Mouse (Mus musculus): Measurements from ENCODE around the gene Sdccag8. TPM values are rescaled to one million over a fixed set of nuclear protein-coding genes. Genes with fewer than 3 reads are reported as not detected.

The Sdccag8 gene
- polyA plus RNA-seq, 1 experiment from 2014 or later: 12.1 TPM

GRCm38 (mm10) chr1:177038383-177038782 is 223.9 kb downstream of the Sdccag8 start:
- Histone ChIP-seq H3K9me3 (ENCODE audit: control insufficient read depth, low read length) (no peaks in the 10 kb centered on the region), H3K27me3 (ENCODE audit: control insufficient read depth, insufficient read depth, low read length) (no peaks in the 10 kb centered on the region), H3K4me2 (ENCODE audit: low read length) (no peak overlapping the region), H3K9ac (ENCODE audit: low read length) (no peak overlapping the region), H3K36me3 (ENCODE audit: control insufficient read depth, insufficient read depth, low read length) (no peaks in the 10 kb centered on the region), H3K4me3 (ENCODE audit: control insufficient read depth in 1 of 2, insufficient read depth in 1 of 2, low read depth in 1 of 2, low read length in 2 of 2) (no peak overlapping the region), H3K27ac (replicated peaks in 1 of 2; ENCODE audit: control insufficient read depth in 1 of 2, insufficient read depth in 1 of 2, low read depth in 2 of 2, low read length in 2 of 2) (no peak overlapping the region), H3K4me1 (ENCODE audit: control insufficient read depth in 2 of 2, insufficient read depth in 2 of 2, low read length in 2 of 2) (no peaks in the 10 kb centered on the region)
- ATAC-seq (ENCODE audit: insufficient number of reproducible peaks, insufficient read depth, low FRiP score, low read depth): no peak
- 46% methylated on average over 2 of the region's 2 CpGs for WGBS

- no peaks in the 10 kb centered on the region for H3K9me3 ChIP-seq (ENCODE audit: control insufficient read depth, low read length)
- no peak overlapping the region for H3K4me2 ChIP-seq (ENCODE audit: low read length)
- no peaks in the 10 kb centered on the region for H3K4me1 ChIP-seq (ENCODE audit: control insufficient read depth in 2 of 2, insufficient read depth in 2 of 2, low read length in 2 of 2)
- H3K36me3 ChIP-seq (ENCODE audit: control insufficient read depth, insufficient read depth, low read length): no peaks in the 10 kb centered on the region
- H3K27ac ChIP-seq (replicated peaks in 1 of 2; ENCODE audit: control insufficient read depth in 1 of 2, insufficient read depth in 1 of 2, low read depth in 2 of 2, low read length in 2 of 2): no peak overlapping the region
- ATAC-seq (ENCODE audit: insufficient number of reproducible peaks, insufficient read depth, low FRiP score, low read depth): no peak
- WGBS: 71% methylated on average over 6 of the region's 6 CpGs
- H3K27me3 ChIP-seq (ENCODE audit: control insufficient read depth, insufficient read depth, low read length): no peaks in the 10 kb centered on the region
- H3K9ac ChIP-seq (ENCODE audit: low read length): no peak overlapping the region
- no peak overlapping the region for H3K4me3 ChIP-seq (ENCODE audit: control insufficient read depth in 1 of 2, insufficient read depth in 1 of 2, low read depth in 1 of 2, low read length in 2 of 2)
Observed at GRCm38 (mm10) chr1:177039093-177039674, 224.7 kb downstream of the Sdccag8 start.

- no peaks in the 10 kb centered on the region for H3K9me3 ChIP-seq (ENCODE audit: control insufficient read depth, low read length)
- H3K9ac ChIP-seq (ENCODE audit: low read length): no peak overlapping the region
- no peak overlapping the region for H3K27ac ChIP-seq (replicated peaks in 1 of 2; ENCODE audit: control insufficient read depth in 1 of 2, insufficient read depth in 1 of 2, low read depth in 2 of 2, low read length in 2 of 2)
- H3K27me3 ChIP-seq (ENCODE audit: control insufficient read depth, insufficient read depth, low read length): no peaks in the 10 kb centered on the region
- 78% methylated on average over 4 of the region's 4 CpGs for WGBS
- no peaks in the 10 kb centered on the region for H3K36me3 ChIP-seq (ENCODE audit: control insufficient read depth, insufficient read depth, low read length)
- no peak overlapping the region for H3K4me2 ChIP-seq (ENCODE audit: low read length)
- H3K4me3 ChIP-seq (ENCODE audit: control insufficient read depth in 1 of 2, insufficient read depth in 1 of 2, low read depth in 1 of 2, low read length in 2 of 2): no peak overlapping the region
- no peaks in the 10 kb centered on the region for H3K4me1 ChIP-seq (ENCODE audit: control insufficient read depth in 2 of 2, insufficient read depth in 2 of 2, low read length in 2 of 2)
- no peak for ATAC-seq (ENCODE audit: insufficient number of reproducible peaks, insufficient read depth, low FRiP score, low read depth)
Observed at GRCm38 (mm10) chr1:177040058-177040457, 225.6 kb downstream of the Sdccag8 start.

GRCm38 (mm10) chr1:177045885-177046284 is 231.4 kb downstream of the Sdccag8 start:
- Histone ChIP-seq H3K4me3 (ENCODE audit: control insufficient read depth in 1 of 2, insufficient read depth in 1 of 2, low read depth in 1 of 2, low read length in 2 of 2) (no peak overlapping the region), H3K4me2 (ENCODE audit: low read length) (no peak overlapping the region), H3K27ac (replicated peaks in 1 of 2; ENCODE audit: control insufficient read depth in 1 of 2, insufficient read depth in 1 of 2, low read depth in 2 of 2, low read length in 2 of 2) (no peak overlapping the region), H3K36me3 (ENCODE audit: control insufficient read depth, insufficient read depth, low read length) (no peaks in the 10 kb centered on the region), H3K27me3 (ENCODE audit: control insufficient read depth, insufficient read depth, low read length) (no peaks in the 10 kb centered on the region), H3K9ac (ENCODE audit: low read length) (no peak overlapping the region), H3K9me3 (ENCODE audit: control insufficient read depth, low read length) (no peaks in the 10 kb centered on the region), H3K4me1 (ENCODE audit: control insufficient read depth in 2 of 2, insufficient read depth in 2 of 2, low read length in 2 of 2) (no peaks in the 10 kb centered on the region)
- no peak for ATAC-seq (ENCODE audit: insufficient number of reproducible peaks, insufficient read depth, low FRiP score, low read depth)

- Histone ChIP-seq H3K4me2 (ENCODE audit: low read length) (no peak overlapping the region), H3K27me3 (ENCODE audit: control insufficient read depth, insufficient read depth, low read length) (no peaks in the 10 kb centered on the region), H3K36me3 (ENCODE audit: control insufficient read depth, insufficient read depth, low read length) (no peaks in the 10 kb centered on the region), H3K4me3 (ENCODE audit: control insufficient read depth in 1 of 2, insufficient read depth in 1 of 2, low read depth in 1 of 2, low read length in 2 of 2) (no peak overlapping the region), H3K4me1 (ENCODE audit: control insufficient read depth in 2 of 2, insufficient read depth in 2 of 2, low read length in 2 of 2) (no peaks in the 10 kb centered on the region), H3K9me3 (ENCODE audit: control insufficient read depth, low read length) (no peaks in the 10 kb centered on the region), H3K9ac (ENCODE audit: low read length) (no peak overlapping the region), H3K27ac (replicated peaks in 1 of 2; ENCODE audit: control insufficient read depth in 1 of 2, insufficient read depth in 1 of 2, low read depth in 2 of 2, low read length in 2 of 2) (no peak overlapping the region)
- ATAC-seq (ENCODE audit: insufficient number of reproducible peaks, insufficient read depth, low FRiP score, low read depth): no peak
- WGBS: 78% methylated on average over 2 of the region's 2 CpGs
Observed at GRCm38 (mm10) chr1:177046963-177047362, 232.5 kb downstream of the Sdccag8 start.

GRCm38 (mm10) chr1:177048773-177049172 is 234.3 kb downstream of the Sdccag8 start:
- no peaks in the 10 kb centered on the region for H3K36me3 ChIP-seq (ENCODE audit: control insufficient read depth, insufficient read depth, low read length)
- no peaks in the 10 kb centered on the region for H3K4me1 ChIP-seq (ENCODE audit: control insufficient read depth in 2 of 2, insufficient read depth in 2 of 2, low read length in 2 of 2)
- no peaks in the 10 kb centered on the region for H3K27me3 ChIP-seq (ENCODE audit: control insufficient read depth, insufficient read depth, low read length)
- no peak overlapping the region for H3K4me3 ChIP-seq (ENCODE audit: control insufficient read depth in 1 of 2, insufficient read depth in 1 of 2, low read depth in 1 of 2, low read length in 2 of 2)
- H3K4me2 ChIP-seq (ENCODE audit: low read length): no peak overlapping the region
- no peak overlapping the region for H3K9ac ChIP-seq (ENCODE audit: low read length)
- no peak overlapping the region for H3K27ac ChIP-seq (replicated peaks in 1 of 2; ENCODE audit: control insufficient read depth in 1 of 2, insufficient read depth in 1 of 2, low read depth in 2 of 2, low read length in 2 of 2)
- ATAC-seq (ENCODE audit: insufficient number of reproducible peaks, insufficient read depth, low FRiP score, low read depth): no peak
- no peaks in the 10 kb centered on the region for H3K9me3 ChIP-seq (ENCODE audit: control insufficient read depth, low read length)
- WGBS: 71% methylated on average over 2 of the region's 2 CpGs

GRCm38 (mm10) chr1:177051366-177051963 is 237.0 kb downstream of the Sdccag8 start:
- Histone ChIP-seq H3K4me2 (ENCODE audit: low read length) (no peak overlapping the region), H3K4me1 (ENCODE audit: control insufficient read depth in 2 of 2, insufficient read depth in 2 of 2, low read length in 2 of 2) (no peaks in the 10 kb centered on the region), H3K27me3 (ENCODE audit: control insufficient read depth, insufficient read depth, low read length) (no peaks in the 10 kb centered on the region), H3K27ac (replicated peaks in 1 of 2; ENCODE audit: control insufficient read depth in 1 of 2, insufficient read depth in 1 of 2, low read depth in 2 of 2, low read length in 2 of 2) (no peak overlapping the region), H3K9ac (ENCODE audit: low read length) (no peak overlapping the region), H3K36me3 (ENCODE audit: control insufficient read depth, insufficient read depth, low read length) (no peaks in the 10 kb centered on the region), H3K9me3 (ENCODE audit: control insufficient read depth, low read length) (no peaks in the 10 kb centered on the region), H3K4me3 (ENCODE audit: control insufficient read depth in 1 of 2, insufficient read depth in 1 of 2, low read depth in 1 of 2, low read length in 2 of 2) (no peak overlapping the region)
- no peak for ATAC-seq (ENCODE audit: insufficient number of reproducible peaks, insufficient read depth, low FRiP score, low read depth)
- WGBS: 93% methylated on average over 11 of the region's 11 CpGs

- Histone ChIP-seq H3K9me3 (ENCODE audit: control insufficient read depth, low read length) (no peaks in the 10 kb centered on the region), H3K27ac (replicated peaks in 1 of 2; ENCODE audit: control insufficient read depth in 1 of 2, insufficient read depth in 1 of 2, low read depth in 2 of 2, low read length in 2 of 2) (no peak overlapping the region), H3K4me1 (ENCODE audit: control insufficient read depth in 2 of 2, insufficient read depth in 2 of 2, low read length in 2 of 2) (peaks cover 2 to 3% of the 10 kb centered on the region in 2 experiments; a peak in 2 of 4 replicates), H3K9ac (ENCODE audit: low read length) (no peak overlapping the region), H3K36me3 (ENCODE audit: control insufficient read depth, insufficient read depth, low read length) (no peaks in the 10 kb centered on the region), H3K27me3 (ENCODE audit: control insufficient read depth, insufficient read depth, low read length) (no peaks in the 10 kb centered on the region), H3K4me2 (ENCODE audit: low read length) (no peak overlapping the region), H3K4me3 (ENCODE audit: control insufficient read depth in 1 of 2, insufficient read depth in 1 of 2, low read depth in 1 of 2, low read length in 2 of 2) (no peak overlapping the region)
- 72% methylated on average over 2 of the region's 2 CpGs for WGBS
- no peak for ATAC-seq (ENCODE audit: insufficient number of reproducible peaks, insufficient read depth, low FRiP score, low read depth)
Observed at GRCm38 (mm10) chr1:177054891-177055290, 240.4 kb downstream of the Sdccag8 start.
